Mouse (Mus musculus) liver, postnatal 0 days (tissue): ENCODE measurements around the gene Gorab.

Source experiments
- CTCF ChIP-seq: sonication (generic); IDR thresholded peaks from 2 replicates; pipeline ENCODE4 v1.5.1; 2016; ENCODE audit warnings: antibody characterized with exemption, low read depth
- EP300 ChIP-seq: IDR thresholded peaks from 2 replicates; pipeline ENCODE4 v1.6.1; 2016; ENCODE audit warnings: antibody characterized with exemption, low read depth, mild to moderate bottlenecking

DNA sequence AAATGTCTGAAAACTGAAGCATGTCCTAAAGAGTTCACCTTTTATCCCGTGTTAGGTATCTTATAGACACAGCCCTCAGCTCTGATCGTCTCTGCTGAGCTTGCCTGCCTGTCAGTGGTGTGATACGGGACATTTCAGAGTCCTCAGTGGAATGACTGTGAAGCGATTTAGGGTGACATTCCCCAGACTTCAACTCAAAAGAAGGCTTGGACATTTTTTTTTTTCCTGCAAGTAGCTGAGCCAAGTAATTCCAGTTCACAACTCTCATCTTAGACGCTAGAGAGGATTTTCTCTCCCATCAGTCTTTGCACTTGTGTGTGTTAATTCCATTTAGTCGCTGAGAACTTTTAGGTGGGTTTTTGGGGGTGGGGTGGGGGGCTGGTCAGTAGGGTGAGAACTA, 42.7 kb downstream of the Gorab start:
- TF ChIP-seq CTCF = no peak
- no peak for TF ChIP-seq EP300
